In genomic region chr16:5700731-5701255, GRCm38 (mm10) we compare ENCODE assay signal across 7 mouse cellular contexts.
DNase-seq lines count a peak whose midpoint lies in the region; ATAC-seq and TF ChIP-seq lines count a peak whose summit lies in the region.

No protein-coding gene starts in this region.

- DNase-seq in kidney, postnatal 14 days, result peak; percentile 23
- no peak for DNase-seq in kidney, adult 18-20 months
- DNase-seq in WW6 (ENCODE audit: low read depth, low spot score), result peak; percentile 28
- peak; percentile 50 for DNase-seq in embryo, embryonic 9.5 days (ENCODE audit: extremely low spot score)
- DNase-seq in neural tube, embryonic 11.5 days (ENCODE audit: low spot score), result peak; percentile 47
- DNase-seq in thymus, adult 2 months, result no peak
- no peak for DNase-seq in spleen, postnatal 4 days (ENCODE audit: low spot score in 2 of 2)

- H3K36me3 ChIP-seq in neural tube, embryonic 11.5 days (ENCODE audit: control insufficient read depth, insufficient read depth, low read length), result no peaks in the 10 kb centered on the region
- H3K36me3 ChIP-seq in thymus, adult 2 months (ENCODE audit: control insufficient read depth, insufficient read depth, low read length), result no peaks in the 10 kb centered on the region

- H3K9me3 ChIP-seq in neural tube, embryonic 11.5 days (ENCODE audit: control insufficient read depth, low read length), result no peaks in the 10 kb centered on the region

- ATAC-seq in neural tube, embryonic 11.5 days (ENCODE audit: insufficient read depth, low FRiP score, low TSS enrichment), result no peak

- no peak overlapping the region for H3K9ac ChIP-seq in neural tube, embryonic 11.5 days (ENCODE audit: low read length)

- TF ChIP-seq CTCF in thymus, adult 2 months (IDR thresholded peaks at IDR 0.05; ENCODE audit: borderline replicate concordance, control insufficient read depth, extremely low read depth, insufficient read depth, low read length, poor library complexity), result no peak

- H3K4me1 ChIP-seq in neural tube, embryonic 11.5 days (ENCODE audit: control insufficient read depth, insufficient read depth, low read length), result no peaks in the 10 kb centered on the region
- H3K4me1 ChIP-seq in thymus, adult 2 months (replicated peaks; ENCODE audit: control insufficient read depth, insufficient read depth, low read length), result no peaks in the 10 kb centered on the region

- H3K27me3 ChIP-seq in neural tube, embryonic 11.5 days (ENCODE audit: control insufficient read depth, insufficient read depth, low read length), result no peaks in the 10 kb centered on the region
- H3K27me3 ChIP-seq in thymus, adult 2 months (ENCODE audit: control insufficient read depth, insufficient read depth, low read length), result no peaks in the 10 kb centered on the region

- WGBS in neural tube, embryonic 11.5 days, result 59% methylated on average over 9 of the region's 9 CpGs
- 61% methylated on average over 9 of the region's 9 CpGs for WGBS in thymus, adult 2 months

- no peak overlapping the region for H3K4me2 ChIP-seq in neural tube, embryonic 11.5 days (ENCODE audit: low read depth)

- no peak overlapping the region for H3K27ac ChIP-seq in neural tube, embryonic 11.5 days (ENCODE audit: low read depth, low read length)
- no peak overlapping the region for H3K27ac ChIP-seq in thymus, adult 2 months (ENCODE audit: control insufficient read depth, insufficient read depth, low read length)

- H3K4me3 ChIP-seq in neural tube, embryonic 11.5 days (ENCODE audit: low read depth, low read length), result no peak overlapping the region
- H3K4me3 ChIP-seq in thymus, adult 2 months (ENCODE audit: control insufficient read depth, insufficient read depth, low read length), result no peak overlapping the region

- TF ChIP-seq POLR2A in thymus, adult 2 months (IDR thresholded peaks at IDR 0.05; ENCODE audit: control insufficient read depth, extremely low read depth, insufficient read depth, low read length, poor library complexity), result no peak

Comparison
In these comparisons a context has a peak if more than half of its experiments do, and no peak if none do; other contexts are left out.
1. DNase-seq: peak in kidney, postnatal 14 days (single experiment), WW6 (single experiment), embryo, embryonic 9.5 days (single experiment) and neural tube, embryonic 11.5 days (single experiment); none in kidney, adult 18-20 months (single experiment), thymus, adult 2 months (single experiment) and spleen, postnatal 4 days (0 of 2).